Mouse (Mus musculus) thymus, postnatal 14 days (tissue): ENCODE results near the gene Lrrc47.

ENCODE experiments used
- DNase-seq: peaks from one replicate; pipeline ENCODE4 v3.0.0; 2021

Gene Lrrc47

DNA sequence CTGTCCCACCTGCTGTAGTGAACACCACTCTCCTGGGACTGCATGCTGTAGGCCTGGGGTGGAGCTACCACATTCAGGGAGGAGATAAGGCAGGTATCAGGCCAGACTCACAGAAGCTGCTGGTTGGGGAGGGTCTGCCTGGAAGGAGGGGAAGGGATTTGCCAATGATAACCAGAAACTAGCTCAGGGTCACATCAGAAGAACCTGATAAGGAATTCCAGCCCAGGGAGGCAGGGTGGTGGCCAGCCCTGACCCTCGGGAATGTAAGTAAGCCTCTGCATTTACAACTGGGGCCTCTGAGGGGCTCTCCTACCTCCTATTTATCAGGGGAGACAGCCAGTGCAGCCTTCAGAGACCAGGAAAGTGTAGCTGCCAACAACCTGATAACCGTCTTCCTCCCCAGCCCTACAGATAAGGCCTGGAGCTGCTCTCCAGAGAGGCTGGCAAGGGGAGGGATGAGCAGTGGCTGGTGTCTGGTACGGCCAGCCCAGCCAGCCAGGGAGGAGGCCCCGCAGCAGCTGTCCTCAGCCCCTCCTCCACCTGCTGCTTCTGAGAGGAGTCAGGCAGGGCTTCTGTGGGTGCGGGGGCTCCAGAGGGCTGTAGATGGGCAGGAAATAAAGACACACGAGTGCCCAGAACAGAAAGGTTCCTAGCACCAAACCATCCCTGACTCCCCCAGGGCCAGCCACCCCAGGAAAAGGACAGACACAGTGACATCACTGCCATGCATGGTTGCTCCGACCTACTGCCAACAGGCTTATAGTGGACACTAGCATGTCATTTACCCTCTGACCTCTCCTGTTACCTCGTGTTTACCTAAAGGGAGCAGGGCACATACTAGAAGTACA, 12.4 kb downstream of the Lrrc47 start:
- no peak for DNase-seq

DNA sequence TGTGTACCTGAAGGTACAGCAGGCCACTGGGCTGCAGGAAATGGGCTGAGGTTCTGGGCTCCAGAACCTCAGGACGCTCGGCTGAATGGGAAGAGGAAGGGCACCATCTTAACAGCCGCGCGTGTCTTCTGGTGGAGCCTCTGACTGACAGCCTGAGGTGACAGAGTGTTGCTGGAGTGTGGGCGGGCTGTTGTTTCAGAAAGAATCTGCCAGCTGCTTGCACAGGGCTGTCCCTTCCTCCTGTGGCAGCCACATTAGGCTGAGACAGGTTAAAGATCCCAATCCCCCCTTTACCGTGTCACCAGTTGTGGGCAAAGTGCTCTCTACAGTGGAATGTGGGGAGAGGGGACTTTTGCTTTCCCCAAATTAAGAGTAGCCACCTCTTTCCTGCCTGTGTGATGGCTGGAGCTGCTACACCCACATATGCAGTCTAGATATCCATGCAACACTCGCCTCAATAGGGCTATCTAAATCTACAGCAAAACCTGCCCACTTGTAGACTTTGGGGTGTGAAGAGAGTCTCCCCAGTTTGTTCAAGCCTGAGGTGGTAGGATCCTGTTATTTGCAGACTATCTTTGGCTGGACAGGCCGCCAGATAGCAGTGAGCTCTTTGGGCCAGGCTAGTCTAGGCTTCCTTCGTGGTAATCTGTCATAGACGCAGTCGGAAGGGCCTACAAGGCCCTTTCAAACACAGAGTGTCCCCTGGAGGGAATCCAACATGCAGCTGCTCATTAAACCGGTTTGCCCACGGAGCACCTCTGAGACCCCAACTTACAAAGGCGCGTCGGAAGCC, 13.4 kb downstream of the Lrrc47 start:
- no peak for DNase-seq

DNA sequence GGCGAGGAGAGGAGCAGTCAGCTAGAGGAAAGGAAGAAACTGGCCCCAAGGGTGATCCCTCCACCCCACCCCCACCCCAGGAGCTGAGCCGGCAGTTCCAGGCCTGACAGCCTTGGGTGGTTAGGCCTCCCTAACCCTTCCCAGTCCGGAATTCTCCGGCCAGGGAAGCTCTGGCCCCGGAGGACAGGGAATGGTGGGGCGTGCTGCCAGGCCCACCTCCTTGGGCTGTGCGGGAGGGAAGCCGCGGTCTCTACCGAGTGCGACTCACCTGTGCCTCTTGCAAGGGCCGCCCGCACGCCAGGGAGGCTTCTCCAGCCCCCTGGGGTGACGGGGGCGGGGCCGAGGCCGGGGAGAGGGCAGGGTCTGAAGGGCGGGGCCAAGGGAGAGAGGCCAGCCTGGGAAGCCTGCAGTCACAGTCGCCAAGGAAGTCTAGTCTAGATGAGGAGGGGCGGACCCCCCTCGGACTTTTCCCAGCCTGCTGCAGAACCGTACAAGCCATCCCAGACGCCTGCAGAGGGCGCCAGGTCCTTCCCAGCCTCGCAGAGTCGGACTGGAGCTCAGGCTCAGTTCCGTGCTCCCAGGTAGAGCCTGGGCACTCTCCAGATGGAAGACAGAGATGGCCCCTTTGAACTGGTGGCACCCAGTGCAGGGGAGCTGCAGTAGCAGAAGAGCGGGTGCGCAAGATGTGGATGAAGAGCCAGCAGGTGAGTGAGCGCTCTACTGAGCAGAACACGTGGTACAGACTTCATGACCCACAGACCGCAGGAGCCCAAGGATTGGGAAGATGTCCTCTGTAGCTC, 14.3 kb downstream of the Lrrc47 start, which contains the start of gene Smim1:
Smim1 (minus strand) TSS at position 590 of the 800 bp plus-strand sequence.
- DNase-seq: peak; percentile 36

DNA sequence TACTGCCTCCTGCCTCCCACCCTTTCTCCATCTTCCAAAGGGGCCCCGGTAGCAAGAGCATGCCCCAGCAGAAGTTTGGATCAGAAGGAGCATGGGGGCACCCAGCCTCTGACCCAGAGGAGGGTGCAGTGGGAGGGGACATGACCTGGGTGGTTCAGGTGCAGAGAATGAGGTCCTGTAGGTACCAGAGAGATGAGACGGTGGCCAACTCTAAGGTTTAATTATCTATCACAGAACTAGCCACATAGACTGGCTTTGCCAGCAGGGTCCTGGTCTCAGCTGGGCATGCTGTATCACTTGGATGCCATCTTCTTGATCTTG, 14.9 kb downstream of the Lrrc47 start:
- no peak for DNase-seq

DNA sequence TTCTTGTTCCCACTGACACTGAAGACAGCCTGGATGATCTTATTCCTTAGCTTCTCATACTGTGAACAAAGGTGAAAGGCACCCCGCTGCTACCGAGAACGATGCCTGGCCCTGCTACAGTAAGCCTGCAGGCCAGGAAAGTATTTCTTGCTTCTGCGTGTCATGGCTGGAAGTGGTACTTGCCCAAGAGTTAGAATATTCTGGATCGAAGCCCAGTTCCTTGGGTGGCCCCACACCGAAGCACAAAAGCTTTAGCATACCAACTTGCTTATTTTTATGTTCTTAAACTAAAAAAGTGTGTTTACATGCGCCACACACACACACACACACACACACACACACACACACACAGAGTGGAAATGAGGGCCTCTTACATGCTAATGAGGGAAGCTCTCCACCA, 16.5 kb downstream of the Lrrc47 start:
- no peak for DNase-seq

DNA sequence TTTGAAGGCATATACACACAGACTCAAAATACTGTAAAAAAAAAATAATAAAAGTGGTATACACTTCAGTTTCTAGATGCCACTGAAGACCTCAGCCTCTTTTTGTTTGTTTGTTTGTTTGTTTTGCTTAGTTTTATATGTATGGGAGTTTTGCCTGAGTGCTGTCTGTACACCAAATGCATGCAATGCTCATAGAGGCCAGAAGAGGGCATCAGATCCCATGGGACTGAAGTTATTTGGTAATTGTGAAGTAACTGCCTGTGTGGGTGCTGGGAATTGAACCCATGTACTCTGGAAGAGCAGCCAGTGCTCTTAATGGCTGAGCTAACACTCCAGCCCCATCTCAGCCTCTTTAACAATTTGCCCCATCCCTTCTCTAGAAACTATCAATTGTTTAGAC, 17.1 kb downstream of the Lrrc47 start:
- DNase-seq: no peak

DNA sequence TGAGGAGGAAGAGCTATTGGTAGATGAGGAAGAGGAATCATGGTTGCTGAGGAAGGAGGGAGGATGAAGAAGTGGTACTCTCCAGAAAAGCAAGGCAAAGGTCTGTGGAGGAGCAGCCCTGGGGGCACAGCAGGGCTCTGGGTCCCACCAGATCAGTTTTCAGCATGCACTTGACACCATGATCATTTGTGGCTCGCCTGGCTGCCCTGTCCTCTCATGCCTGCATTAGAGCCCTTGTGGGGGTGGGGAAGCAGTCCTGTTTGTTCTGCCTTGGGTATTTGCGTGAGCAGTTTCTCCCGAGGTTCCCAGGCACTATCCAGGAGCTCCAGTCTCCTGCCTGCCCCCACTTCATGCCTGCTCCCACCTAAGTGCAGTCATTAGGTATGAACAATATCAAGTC, 25.6 kb downstream of the Lrrc47 start:
- no peak for DNase-seq

DNA sequence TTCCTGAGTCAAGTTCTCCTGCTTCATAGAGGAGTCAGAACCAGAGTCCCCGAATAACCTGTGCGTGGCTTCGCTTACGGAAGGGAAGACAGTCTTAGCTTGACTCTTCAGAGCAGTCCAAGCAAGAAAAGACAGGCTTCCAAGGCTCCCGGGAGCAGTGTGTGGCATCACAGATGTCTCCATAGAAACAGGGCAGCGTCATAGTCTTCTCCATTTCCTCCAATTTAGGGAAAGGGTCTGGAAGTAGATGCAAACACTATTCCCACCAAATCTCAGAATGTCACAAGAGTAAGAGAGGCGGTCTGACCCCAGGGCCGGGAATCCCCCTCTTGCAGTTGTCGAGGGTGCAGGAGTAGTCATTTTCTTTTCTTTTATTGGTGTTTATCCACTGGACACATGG, 31.0 kb downstream of the Lrrc47 start, which contains the start of gene Ccdc27:
Ccdc27 (minus strand) TSS at position 101 of the 400 bp plus-strand sequence.
- DNase-seq: no peak

DNA sequence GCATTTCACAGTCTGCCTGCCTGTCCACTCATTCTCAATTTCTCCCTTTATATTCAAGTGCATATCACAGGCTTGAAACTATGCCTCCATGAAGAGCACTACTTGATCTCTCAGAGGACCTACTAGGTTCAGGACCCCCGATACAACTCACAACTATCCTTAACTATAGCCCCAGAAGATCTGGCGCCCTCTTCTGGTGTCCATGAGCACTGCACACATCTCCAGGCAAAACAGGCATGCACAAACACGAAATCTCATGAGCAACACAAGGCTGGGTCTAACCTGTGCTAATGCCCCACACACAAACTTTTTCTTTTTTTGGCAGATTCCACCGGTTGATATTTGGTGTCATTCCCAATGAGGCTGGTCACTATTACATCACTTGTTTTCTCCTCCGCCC, 34.3 kb downstream of the Lrrc47 start:
- DNase-seq: no peak

DNA sequence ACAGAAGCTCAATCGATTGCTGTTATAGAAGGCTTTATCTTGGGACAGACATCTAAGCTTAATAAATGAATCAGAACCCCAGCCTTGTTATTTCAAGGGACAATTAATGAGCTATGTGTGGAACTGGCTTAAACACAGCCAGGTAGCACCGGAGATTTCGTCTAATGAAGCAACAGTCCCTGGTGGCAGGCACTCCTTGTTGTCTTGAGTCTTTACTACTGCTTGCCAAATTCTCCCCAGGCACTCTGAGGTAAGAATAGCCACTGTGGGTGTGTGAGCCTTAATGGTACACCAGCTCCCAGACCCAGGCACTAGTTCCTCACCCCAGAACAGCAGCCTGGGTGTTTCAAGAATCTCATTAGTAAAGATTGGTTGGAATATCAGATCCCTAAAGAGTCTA, 39.9 kb downstream of the Lrrc47 start:
- no peak for DNase-seq

DNA sequence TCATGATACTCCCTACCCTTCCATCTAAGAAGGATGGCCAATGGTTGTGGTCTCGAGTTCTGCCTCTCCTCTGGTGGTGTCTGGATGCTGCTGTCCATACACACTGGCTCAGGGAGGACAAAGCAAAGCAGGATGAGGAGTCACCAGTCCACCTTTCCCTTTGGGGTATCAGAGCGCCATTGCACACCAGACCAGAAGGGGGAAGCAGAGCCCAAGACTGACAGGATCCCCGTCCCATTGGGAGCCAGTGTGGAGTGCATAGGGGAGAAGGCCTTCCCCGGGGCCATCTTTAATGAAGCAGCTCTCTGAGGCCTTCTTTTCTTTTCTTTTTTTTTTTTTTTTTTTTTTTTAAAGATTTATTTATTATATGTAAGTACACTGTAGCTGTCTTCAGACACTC, 41.5 kb downstream of the Lrrc47 start:
- DNase-seq: no peak

DNA sequence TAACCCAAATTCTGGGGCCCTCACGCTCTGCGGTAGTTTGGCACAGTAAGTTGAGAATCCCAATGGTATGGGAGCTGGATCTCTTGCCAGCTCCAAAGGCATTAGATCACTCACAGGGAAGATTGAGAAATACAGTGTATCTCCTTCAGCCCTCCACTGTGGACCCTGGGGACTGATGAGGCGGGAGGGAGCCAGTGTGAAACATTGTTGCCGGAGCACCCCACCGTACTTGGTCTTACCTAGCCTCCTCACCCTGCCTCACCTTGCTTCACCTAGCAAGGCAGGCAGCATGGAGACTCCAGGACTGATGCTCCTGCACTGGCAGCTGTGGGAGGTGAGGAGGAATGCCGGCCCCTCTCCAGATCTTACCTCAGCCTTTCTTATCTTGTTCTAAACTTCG, 44.0 kb downstream of the Lrrc47 start:
- no peak for DNase-seq

DNA sequence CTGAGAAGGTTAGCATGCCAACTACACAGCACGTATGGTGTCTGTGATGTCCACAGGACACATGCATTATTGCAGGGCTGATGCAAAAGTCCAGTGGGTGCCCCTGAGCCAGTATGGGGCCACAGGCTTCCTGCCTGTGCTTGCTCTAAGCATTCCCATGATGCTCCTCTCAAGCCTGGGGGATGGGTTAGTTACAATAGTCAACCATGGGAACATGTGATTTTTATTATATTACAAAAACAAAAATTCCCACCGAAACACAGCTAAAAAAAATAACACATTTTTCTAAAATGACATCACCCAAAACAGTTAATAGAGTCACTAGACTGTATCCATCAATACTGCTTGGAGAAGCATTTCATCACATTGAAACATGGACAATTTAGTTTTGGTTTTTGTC, 44.5 kb downstream of the Lrrc47 start:
- DNase-seq: no peak

DNA sequence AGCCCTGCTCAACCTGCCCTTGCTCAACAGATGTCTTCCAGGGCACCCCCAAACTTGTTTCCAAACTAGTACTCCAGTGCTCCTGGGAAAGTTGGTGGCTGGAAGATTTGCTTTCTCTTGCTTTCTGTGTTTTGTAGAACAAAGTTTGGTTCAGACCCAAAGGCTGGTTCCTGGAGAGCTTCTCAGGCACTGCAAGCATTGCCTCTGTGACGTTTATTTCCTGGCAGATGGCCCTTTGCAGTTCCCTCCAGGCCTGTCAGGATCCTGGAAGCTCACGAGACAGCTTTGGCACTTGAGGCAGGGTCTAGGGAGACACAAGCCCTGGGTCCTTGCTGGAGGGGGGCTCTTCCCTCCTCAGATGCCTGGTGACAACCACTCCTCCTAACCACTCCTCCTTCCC, 45.1 kb downstream of the Lrrc47 start:
- DNase-seq: no peak

DNA sequence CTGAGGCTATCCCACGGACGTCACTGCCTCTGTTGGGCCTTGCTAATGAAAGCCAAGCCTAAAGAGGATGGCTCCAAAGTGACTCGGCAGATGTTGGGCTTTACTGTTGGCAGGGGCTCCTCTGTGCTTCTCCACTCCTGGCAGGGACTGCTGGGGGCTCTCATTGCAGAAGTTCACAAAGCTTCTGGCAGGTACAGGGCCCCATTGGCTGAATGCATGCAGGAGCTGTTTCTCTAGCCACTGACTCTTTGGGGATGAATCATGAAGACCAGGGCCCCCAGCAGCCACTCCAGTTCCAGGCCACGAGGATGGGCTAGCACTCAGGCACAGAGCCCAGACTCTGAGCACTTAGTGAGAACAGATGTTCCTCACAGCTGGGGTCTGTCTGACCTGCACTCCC, 46.2 kb downstream of the Lrrc47 start:
- no peak for DNase-seq

DNA sequence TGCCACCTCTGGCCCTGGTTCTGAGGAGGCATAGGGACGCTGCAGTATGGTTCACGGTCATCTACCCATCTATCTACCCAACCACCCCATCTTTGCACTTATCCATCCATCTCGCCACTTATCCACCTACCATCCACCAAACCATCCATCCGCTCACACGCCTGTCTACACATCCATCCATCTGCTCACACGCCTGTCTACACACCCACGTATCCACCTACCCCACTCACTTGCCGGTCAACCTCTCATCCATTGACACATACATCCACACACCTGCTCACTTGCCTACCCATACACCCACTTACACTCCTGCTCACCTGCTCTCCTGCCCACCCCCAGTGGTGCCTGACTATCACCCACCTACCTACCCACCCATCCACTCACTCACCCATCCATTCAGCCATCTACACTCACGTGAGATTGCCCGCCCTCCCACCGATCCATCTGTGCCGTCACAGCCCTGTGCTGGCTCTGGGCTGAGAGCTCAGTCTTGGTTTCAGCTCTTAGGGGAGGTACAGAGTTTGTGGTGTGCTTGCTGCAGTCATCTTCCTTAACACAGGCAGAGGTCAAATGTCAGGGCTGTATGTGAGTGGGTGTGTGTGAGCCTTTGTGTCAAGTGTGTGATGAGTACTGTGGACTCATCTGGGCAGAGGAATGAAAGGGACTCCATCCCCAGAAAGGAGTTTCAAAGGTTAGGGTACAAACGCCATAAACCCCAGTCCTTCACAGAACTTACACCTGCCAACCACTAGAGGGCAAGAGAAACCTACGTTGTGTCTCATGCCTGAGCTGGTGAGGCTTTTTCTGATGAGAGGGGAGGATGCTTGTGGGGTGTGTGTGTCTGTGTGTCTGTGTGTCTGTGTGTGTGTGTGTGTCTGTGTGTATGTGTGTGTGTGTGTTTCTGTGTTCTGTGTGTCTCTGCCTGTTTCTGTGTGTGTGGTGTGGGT, 53.6 kb downstream of the Lrrc47 start:
- peak; percentile 9 for DNase-seq

DNA sequence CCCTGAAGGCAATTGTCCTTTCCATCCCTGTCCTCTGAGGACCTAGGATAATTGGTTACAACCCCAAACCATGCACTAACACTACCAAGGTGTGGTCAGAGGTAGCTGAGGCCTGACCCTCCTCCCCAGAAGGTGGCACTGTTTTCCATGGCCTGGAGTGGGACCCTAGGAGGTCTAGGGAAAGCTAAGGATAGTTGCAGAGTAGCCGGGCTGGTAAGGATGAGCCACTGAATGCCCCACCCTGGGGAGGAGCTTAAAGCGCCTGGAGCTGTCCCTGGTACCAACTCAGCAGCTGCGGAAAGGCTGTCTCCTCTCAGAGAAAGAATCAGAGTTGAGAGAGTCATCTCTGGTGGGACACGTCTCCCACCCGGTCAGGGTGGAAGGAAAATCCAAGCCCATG, 59.4 kb downstream of the Lrrc47 start:
- DNase-seq: no peak
